Mouse (Mus musculus) layer of hippocampus, adult 18-20 months (tissue): ENCODE measurements at regions not wholly inside any gene's neighbourhood (a gene's known extent, or its start where the extent isn't known, plus 50 kb on each side); places are given as distances from the start of the nearest gene placed in this dataset.
A peak's percentile ranks its signal among the peaks of the same experiment; 100 is the strongest.

Experiments
- DNase-seq, 2 experiments: peaks; one replicate each; pipeline ENCODE4 v3.0.0; 2022; ENCODE audit warnings: low spot score in 2 of 2

DNA sequence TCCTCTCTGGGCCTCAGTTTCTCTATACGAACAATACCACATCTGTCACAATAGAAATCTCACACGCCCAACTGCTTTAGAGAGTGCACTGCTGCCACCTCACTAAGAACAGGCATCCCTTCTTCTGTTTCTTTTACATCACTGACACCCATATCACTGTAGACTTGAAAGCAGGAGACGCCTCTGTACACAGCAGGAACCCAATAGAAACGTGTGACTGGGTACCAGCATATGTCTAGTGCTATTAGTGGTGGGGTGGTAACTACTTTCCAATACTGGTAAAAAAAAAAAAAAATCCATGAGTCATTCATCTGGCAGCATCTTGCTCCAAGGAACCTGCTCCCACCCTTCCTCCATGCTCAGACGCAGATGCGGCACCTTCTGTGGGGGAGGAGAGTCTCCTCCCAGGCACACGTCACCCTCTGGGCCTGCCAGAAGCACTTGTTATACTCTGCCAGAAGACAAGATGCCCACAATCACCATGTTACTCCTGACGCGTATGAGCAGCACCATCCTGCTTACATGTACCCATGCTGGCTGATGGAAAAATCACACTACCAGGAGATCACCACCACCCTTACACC lies 151.3 kb upstream of the Plxna4 start:
- peak; percentile 44 to 57 for DNase-seq

DNA sequence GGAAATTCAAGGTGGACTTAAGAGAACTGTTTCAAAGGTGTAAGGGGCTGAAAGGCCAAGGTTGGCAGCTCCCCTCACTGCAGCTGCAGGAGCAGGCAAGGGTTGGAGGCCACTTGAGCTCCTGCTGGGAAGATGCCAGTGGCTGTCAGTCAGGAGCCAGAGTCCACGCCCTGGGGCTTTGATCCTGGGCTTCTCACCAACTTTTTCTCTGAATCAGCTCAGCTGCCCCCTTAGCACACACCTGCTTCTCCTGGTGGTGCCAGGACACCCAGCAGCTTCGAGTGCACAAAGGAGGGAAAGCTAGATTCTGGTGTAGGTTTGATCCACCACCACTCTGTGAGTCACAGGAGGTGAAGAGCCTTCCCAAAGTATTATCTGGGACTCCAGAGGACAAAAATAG lies 140.7 kb upstream of the Plxna4 start:
- DNase-seq, result no peak

GRCm38 (mm10) chr6:32726571-32726970 lies 138.6 kb upstream of the Plxna4 start:
- DNase-seq, result no peak

- no peak for DNase-seq
Measured at GRCm38 (mm10) chr6:32717860-32718259, 129.9 kb upstream of the Plxna4 start.

DNA sequence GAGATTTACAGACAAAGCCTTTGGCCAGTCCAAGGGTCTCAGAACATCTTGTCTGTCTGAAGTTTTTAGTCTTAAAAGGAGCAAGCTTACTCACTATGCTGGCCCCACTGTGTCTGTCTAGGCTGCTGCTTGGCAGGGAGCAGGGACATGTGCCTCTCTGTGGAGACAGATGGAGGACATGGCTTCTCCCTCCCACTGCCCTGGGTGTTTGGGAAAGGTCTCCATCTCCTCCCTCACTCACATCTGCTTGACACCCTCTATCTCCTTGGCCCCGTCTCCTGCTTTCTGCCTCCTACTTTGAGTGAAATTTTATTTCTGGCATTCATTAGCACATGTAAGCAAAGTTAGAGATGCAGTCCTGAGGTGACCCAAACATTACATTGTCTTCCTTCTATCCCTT lies 127.1 kb upstream of the Plxna4 start:
- DNase-seq, result peak; percentile 37 to 65

GRCm38 (mm10) chr6:32710208-32710607 lies 122.2 kb upstream of the Plxna4 start:
- DNase-seq, result no peak

DNA sequence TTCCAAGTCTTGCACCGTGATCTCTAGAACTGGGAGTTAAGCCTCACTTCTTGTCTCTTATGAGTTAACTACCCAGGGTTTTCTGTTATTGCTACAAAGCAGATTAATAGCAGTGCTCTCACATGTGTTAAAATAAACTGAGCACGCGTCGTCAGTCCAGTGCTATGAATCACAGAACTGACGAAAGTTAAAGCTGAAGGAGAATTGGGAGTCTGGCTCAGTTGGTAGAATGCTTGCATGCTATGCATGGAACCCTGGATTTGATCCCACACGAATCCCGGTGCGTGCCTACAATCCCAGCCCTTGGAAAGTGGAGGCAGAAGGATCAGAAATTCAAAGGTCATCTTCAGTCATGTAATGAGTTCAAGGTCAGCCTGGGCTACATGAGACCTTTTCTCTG lies 121.6 kb upstream of the Plxna4 start:
- DNase-seq, result no peak

GRCm38 (mm10) chr6:32707417-32707816 lies 119.4 kb upstream of the Plxna4 start:
- DNase-seq, result no peak

GRCm38 (mm10) chr6:32706376-32706775 lies 118.4 kb upstream of the Plxna4 start:
- DNase-seq, result no peak

DNA sequence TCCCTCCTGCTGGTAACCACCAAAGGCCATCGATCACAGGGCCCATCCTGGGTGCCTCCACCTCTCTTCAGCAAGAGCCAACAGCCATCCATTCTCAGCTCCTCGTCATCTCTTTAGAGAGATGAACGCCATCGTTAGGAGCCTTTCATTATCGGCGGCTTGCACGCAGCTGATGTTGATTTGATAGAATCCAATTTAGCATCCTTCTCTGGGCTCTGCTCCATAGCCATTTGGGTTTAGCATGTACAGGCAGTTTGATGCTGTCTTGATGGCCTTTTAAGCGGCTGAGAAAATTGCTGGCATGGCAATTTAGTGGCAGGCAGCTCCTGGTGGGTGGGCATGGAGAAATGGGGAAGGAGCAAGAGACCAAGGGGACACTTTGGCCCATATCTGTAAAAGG lies 115.5 kb upstream of the Plxna4 start:
- DNase-seq, result no peak

GRCm38 (mm10) chr6:32702245-32702791 lies 114.3 kb upstream of the Plxna4 start:
- peak; percentile 54 to 55 for DNase-seq

DNA sequence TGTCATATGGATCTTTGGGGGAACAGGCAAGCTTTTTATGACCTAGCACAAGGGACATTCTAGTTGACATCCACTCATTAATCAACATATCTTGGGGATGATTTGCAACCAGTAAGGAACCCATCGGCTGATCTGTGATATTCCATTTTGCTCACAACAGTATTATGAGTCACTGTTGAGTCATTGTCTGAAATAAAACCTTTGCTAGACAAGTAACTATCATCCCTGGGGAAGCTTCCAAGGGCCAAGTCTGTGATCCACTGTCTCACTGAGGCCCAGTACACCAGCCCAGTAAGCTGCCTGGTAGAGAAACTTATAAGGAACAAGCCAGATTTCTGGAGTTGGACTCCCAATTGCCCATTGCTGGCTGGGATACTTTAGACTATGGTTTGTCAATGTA lies 111.8 kb upstream of the Plxna4 start:
- DNase-seq, result no peak

- DNase-seq, result no peak
Measured at GRCm38 (mm10) chr6:32697771-32698270, 109.8 kb upstream of the Plxna4 start.

DNA sequence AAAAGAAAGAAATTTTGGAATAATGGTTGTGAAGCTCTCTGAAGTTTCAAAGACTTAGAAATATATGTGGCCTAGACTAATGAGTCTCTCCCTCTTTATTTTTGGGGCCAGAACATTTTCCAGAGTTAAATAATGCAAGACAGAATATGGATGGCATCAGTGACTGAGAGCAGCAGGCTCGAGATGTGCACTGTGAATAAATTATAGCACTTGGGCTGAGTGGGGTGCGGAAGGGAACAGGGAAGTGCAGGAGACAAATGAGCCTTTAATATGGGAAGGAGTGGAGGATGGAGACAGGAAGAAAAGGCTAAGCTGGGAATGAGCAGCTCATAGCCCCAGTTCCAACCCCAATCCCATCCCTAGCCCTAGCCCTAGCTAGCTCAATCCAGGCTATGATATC lies 108.0 kb upstream of the Plxna4 start:
- DNase-seq, result no peak

- DNase-seq, result no peak
Measured at GRCm38 (mm10) chr6:32672552-32672951, 84.6 kb upstream of the Plxna4 start.

- DNase-seq, result no peak
Measured at GRCm38 (mm10) chr6:32659743-32660142, 71.8 kb upstream of the Plxna4 start.

DNA sequence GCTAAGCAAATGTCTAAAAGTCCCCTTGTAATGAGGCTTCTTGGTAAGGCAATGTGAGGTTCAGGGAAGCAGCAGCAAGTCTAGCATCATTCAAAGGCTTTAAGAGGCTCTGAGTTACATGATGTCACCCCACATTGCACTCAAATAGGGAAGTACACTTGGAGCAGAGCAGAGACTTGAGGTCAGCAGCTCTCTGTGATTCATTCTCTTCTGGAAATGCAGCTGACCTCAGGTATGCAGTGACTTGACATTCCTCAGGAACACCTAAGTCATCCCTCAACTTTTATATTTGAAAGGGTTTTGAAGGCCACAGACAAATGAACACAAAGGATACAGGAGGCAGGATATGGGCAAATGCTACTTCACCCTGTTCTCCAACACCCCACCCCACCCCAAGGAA lies 69.4 kb upstream of the Plxna4 start:
- DNase-seq, result no peak

- DNase-seq, result no peak
Measured at GRCm38 (mm10) chr6:32654188-32654587, 66.2 kb upstream of the Plxna4 start.

- DNase-seq, result peak in 1 of 2 experiments; percentile 32
Measured at GRCm38 (mm10) chr6:32644016-32644415, 56.0 kb upstream of the Plxna4 start.

- no peak for DNase-seq
Measured at GRCm38 (mm10) chr6:32638843-32639242, 50.9 kb upstream of the Plxna4 start.
